Mouse (Mus musculus) hematopoietic multipotent progenitor cell, adult 10-12 weeks (in vitro differentiated cells): ENCODE data around the gene Fcer1a. TPM values are rescaled to one million over a fixed set of nuclear protein-coding genes. Genes with fewer than 3 reads are reported as not detected.

Experiments used
- polyA plus RNA-seq: library from polyadenylated mRNA; stranded (reverse); fragments of >175 nt; gene quantifications from 2 replicates; pipeline ENCODE4 v1.2.3, GENCODE M21; 2012; ENCODE audit warnings: low replicate concordance

The Fcer1a gene
- polyA plus RNA-seq: 0.16 and 0.47 TPM in 2 replicates

DNA sequence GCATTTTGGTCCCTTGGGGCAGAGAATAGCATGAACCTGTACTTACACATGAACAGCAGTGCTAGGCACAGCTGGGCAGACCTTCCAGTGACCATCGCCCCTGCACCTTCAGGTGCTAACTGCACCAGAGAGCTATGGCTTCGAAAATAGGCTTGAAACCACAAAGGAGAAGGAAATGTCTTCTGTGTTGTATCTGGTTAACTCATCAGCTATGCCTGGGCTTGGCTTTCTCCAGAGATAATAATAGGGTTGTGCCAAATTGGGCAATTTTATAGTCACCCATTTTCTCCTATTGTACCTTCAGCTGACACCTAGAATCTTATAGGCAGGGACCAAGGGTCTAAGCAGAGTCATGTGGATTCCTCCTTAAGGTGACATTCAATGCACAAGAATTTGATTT is at the start of gene Fcer1a:
Fcer1a (minus strand) TSS at position 134 of the 400 bp plus-strand sequence.

DNA sequence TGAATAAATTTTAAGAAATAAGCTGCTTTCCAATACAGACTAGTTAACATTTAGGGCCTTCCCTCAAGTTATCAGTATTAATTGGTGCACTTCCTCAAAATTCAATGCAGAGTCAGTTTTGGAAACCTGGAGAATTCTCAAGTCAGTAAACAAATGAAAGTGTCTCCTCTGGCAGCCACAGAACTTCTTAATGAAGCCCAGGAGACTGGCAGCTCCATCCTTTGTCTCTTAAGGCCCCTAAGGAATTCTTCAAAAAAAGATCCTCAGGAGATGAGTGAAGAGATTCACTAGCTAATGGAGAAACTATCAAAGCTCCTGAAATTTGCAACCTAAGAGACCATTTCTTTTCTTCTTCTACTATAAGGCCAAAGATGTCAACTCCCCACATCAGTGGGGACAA is 38.7 kb upstream of the Fcer1a start, which contains the start of gene Olfr418:
Olfr418 (plus strand) TSS at position 301 of the 400 bp plus-strand sequence.

DNA sequence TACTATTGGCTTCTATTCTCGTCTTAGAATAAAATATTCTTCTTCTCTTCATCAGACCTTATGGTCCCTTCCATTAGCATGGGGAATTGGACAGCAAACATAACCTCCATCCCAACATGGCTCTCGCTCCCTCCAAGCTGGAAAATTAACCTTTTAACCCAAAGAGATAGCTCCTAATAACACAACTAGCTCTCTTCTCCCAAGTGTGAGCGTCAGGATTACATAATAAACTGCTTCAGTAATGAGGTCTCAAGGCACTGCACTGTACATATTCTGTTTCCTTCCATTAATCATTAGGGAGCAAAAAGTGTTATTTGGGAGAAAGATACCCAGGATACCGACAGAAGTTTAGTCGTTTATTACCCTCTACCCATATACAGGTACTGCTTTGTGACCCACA is 14.9 kb downstream of the Fcer1a start, which contains the start of gene Olfr1404:
Olfr1404 (plus strand) TSS at position 301 of the 400 bp plus-strand sequence.

DNA sequence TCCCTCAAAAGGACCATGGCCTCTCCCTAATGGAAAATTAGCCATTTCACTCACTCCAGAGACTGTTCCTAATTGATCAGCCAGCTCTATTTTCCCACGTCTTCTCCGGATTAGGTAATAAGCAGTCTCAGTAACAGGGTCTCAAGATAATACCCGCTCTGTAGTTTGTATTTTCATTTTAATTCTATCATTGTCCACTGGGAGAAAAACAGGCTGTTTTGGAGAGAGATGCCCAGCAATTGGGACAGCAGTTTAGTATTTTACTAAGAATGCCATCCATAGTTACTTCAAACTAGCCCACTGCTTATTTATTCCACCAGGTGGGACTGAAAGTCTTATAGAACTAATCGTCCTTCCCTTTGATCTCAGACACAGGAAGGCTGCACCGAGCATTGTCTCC is 29.5 kb downstream of the Fcer1a start, which contains the start of gene Olfr218:
Olfr218 (plus strand) TSS at position 301 of the 400 bp plus-strand sequence.

DNA sequence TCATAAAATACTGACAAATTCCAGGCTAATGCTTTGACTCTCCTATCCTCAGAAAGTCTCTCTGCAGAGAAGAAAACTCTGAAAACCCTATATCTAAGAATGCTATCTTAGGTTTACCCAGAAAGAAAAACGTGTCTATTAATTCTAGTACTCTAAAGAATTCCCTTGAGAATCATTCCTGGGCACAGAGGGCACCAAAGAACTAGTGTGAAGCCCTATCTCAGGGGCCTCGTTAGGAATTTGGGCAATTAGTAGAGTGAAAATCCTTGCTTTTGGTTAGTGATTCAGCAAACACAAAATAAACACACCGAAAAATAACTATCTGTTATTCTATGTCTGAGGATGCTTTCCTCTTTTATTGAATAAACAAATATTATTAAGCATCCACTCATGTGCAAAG is 36.5 kb downstream of the Fcer1a start, which contains the start of gene Olfr1406:
Olfr1406 (minus strand) TSS at position 101 of the 400 bp plus-strand sequence.

Other genes starting within 250 kb of the Fcer1a start
- gene Olfr1408, start 89.8 kb downstream of the Fcer1a start, polyA plus RNA-seq: not detected in 2 replicates
- gene Olfr1406, start 36.6 kb downstream of the Fcer1a start, polyA plus RNA-seq: not detected in 2 replicates
- not detected in 2 replicates for gene Olfr218, start 29.4 kb downstream of the Fcer1a start, polyA plus RNA-seq
- not detected in 2 replicates for gene Olfr1404, start 14.8 kb downstream of the Fcer1a start, polyA plus RNA-seq
- gene Olfr418, start 38.8 kb upstream of the Fcer1a start, polyA plus RNA-seq: not detected in 2 replicates
- gene Mptx2, start 50.6 kb upstream of the Fcer1a start, polyA plus RNA-seq: not detected in 2 replicates
- gene Ackr1, start 106.5 kb upstream of the Fcer1a start, polyA plus RNA-seq: 0.12 and 2.1 TPM in 2 replicates
- gene Aim2, start 123.7 kb upstream of the Fcer1a start, polyA plus RNA-seq: 3.6 and 7.1 TPM in 2 replicates
- 1.6 and 7.1 TPM in 2 replicates for gene Cadm3, start 140.5 kb upstream of the Fcer1a start, polyA plus RNA-seq